Mouse (Mus musculus): ENCODE data around the gene Ms4a3. TPM values are rescaled to one million over a fixed set of nuclear protein-coding genes. Genes with fewer than 3 reads are reported as not detected.

The Ms4a3 gene
- polyA plus RNA-seq (2015; fragmentation: Nextera tagmentation; extraction: Ambion mirVana), result not detected in 2 replicates

DNA sequence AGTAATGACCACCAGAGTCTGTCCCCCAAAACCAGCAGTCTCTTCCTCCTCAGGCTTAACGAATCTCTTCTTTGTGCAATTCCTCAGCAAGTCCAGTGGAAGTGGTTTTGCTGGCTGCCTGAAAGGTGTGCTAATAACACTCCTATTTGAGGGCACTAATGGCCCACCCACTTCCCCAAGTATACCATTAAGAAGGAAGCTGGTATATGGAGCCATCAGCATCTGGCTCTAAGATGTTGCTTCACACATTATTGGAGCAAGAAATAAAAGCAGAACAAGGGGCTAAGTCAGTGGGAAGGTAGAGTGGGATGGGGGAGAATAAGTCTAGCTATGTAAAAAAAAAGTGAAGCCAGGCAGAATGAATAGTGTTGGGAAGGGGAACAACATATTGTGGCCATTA is at the start of gene Ms4a3:
Gene Ms4a3, minus strand, starts transcription at position 120 of the 400 bp plus-strand sequence.

DNA sequence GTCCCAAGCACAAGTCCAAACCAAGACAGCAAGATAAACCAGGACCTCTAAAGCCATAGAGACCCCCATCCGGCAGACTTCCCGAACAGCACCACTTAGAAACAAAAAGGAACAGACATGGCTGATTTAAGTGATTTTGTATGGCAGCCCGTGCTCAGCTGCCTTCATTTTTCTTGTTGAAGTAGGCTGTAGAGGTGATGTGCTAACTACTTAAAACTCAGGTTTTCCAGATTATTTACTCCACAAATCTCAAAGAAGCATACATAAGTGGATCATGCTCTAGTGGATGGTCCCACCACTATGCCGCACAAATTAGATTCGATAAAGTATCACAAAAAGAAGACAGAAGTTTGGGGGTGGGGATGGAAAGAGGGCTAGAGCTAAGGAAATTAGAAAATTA is 19.8 kb upstream of the Ms4a3 start, which contains the start of gene Oosp2:
Gene Oosp2, minus strand, starts transcription at position 101 of the 400 bp plus-strand sequence.

DNA sequence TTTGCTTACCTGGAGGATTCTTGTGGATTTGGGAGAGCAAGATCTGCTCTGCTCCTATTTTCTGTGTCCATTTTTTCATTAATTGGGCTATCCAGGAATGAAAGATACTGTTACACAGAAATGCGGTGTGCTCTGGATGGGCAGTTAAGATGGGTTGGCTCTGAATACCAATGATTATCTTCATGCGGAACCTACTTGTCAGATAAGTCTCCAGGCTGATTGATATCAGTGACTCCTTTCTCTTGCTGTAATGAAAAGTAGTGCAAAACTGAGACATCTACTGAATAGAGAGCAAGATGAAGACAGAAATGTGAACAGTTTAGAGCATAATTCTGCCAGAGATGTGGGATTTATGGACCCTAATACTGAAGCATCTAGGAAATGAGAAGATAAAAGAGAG is 17.1 kb downstream of the Ms4a3 start, which contains the start of gene Ms4a2:
Gene Ms4a2, minus strand, starts transcription at position 169 of the 400 bp plus-strand sequence.

DNA sequence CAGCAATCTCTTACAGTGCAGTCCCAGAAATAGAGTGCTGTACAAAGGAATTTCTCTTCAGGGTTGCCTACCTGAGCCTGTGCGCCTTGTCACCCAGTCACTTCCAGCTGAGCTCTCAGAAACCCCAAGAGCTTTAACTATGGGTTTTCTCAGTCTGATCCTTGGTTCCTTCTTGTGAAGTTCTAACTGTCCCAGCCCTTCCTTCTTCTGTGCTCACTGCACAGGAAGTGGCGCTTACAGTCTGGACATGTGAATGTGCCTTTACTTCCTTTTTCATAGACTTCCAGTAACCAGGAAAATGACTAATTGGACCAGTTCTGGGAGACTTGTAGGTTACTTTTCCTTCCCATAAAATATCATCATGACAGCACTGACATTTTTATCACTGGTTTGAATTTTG is 36.0 kb downstream of the Ms4a3 start, which contains the start of gene Ms4a6d:
Gene Ms4a6d, minus strand, starts transcription at position 247 of the 400 bp plus-strand sequence.

Other genes with a start within 250 kb of the Ms4a3 start
- 0.64 and 1.1 TPM in 2 replicates for gene Ms4a4c, start 236.1 kb downstream of the Ms4a3 start, polyA plus RNA-seq (2015; fragmentation: Nextera tagmentation; extraction: Ambion mirVana)
- 0.28 TPM in 1 of 2 replicates, not detected in the other for gene Ms4a4b, start 197.3 kb downstream of the Ms4a3 start, polyA plus RNA-seq (2015; fragmentation: Nextera tagmentation; extraction: Ambion mirVana)
- gene Ms4a6c, start 171.5 kb downstream of the Ms4a3 start, polyA plus RNA-seq (2015; fragmentation: Nextera tagmentation; extraction: Ambion mirVana), result 15.8 and 18.6 TPM in 2 replicates
- 0.30 TPM in 1 of 2 replicates, not detected in the other for gene Gm8369, start 154.9 kb downstream of the Ms4a3 start, polyA plus RNA-seq (2015; fragmentation: Nextera tagmentation; extraction: Ambion mirVana)
- gene Ms4a6b, start 124.3 kb downstream of the Ms4a3 start, polyA plus RNA-seq (2015; fragmentation: Nextera tagmentation; extraction: Ambion mirVana), result 8.9 and 10.9 TPM in 2 replicates
- 37.8 and 41.1 TPM in 2 replicates for gene Ms4a4d, start 104.0 kb downstream of the Ms4a3 start, polyA plus RNA-seq (2015; fragmentation: Nextera tagmentation; extraction: Ambion mirVana)
- gene Ms4a6d, start 36.0 kb downstream of the Ms4a3 start, polyA plus RNA-seq (2015; fragmentation: Nextera tagmentation; extraction: Ambion mirVana), result 16.0 and 35.0 TPM in 2 replicates
- 0.22 and 0.35 TPM in 2 replicates for gene Ms4a2, start 17.1 kb downstream of the Ms4a3 start, polyA plus RNA-seq (2015; fragmentation: Nextera tagmentation; extraction: Ambion mirVana)
- not detected in 2 replicates for gene Oosp2, start 19.7 kb upstream of the Ms4a3 start, polyA plus RNA-seq (2015; fragmentation: Nextera tagmentation; extraction: Ambion mirVana)
- not detected in 2 replicates for gene Oosp1, start 50.3 kb upstream of the Ms4a3 start, polyA plus RNA-seq (2015; fragmentation: Nextera tagmentation; extraction: Ambion mirVana)
- not detected in 2 replicates for gene Oosp3, start 56.2 kb upstream of the Ms4a3 start, polyA plus RNA-seq (2015; fragmentation: Nextera tagmentation; extraction: Ambion mirVana)
- gene Gif, start 106.7 kb upstream of the Ms4a3 start, polyA plus RNA-seq (2015; fragmentation: Nextera tagmentation; extraction: Ambion mirVana), result not detected in 2 replicates
- 35.2 and 37.0 TPM in 2 replicates for gene Mrpl16, start 129.5 kb upstream of the Ms4a3 start, polyA plus RNA-seq (2015; fragmentation: Nextera tagmentation; extraction: Ambion mirVana)
- 7.2 and 7.7 TPM in 2 replicates for gene Stx3, start 178.6 kb upstream of the Ms4a3 start, polyA plus RNA-seq (2015; fragmentation: Nextera tagmentation; extraction: Ambion mirVana)
- not detected in 2 replicates for gene Olfr1417, start 198.4 kb upstream of the Ms4a3 start, polyA plus RNA-seq (2015; fragmentation: Nextera tagmentation; extraction: Ambion mirVana)
- not detected in 2 replicates for gene Olfr1418, start 220.2 kb upstream of the Ms4a3 start, polyA plus RNA-seq (2015; fragmentation: Nextera tagmentation; extraction: Ambion mirVana)
- gene Olfr1419, start 234.3 kb upstream of the Ms4a3 start, polyA plus RNA-seq (2015; fragmentation: Nextera tagmentation; extraction: Ambion mirVana), result not detected in 2 replicates
- not detected in 2 replicates for gene Olfr1420, start 245.7 kb upstream of the Ms4a3 start, polyA plus RNA-seq (2015; fragmentation: Nextera tagmentation; extraction: Ambion mirVana)

Data from urinary bladder, postnatal 0 days (tissue).